Mouse (Mus musculus): ENCODE results near the gene Ajm1. TPM values are rescaled to one million over a fixed set of nuclear protein-coding genes. Genes with fewer than 3 reads are reported as not detected.

Ajm1 gene
- 1.6 TPM in 1 of 2 replicates, not detected in the other for total RNA-seq (2023)

GRCm38 (mm10) chr2:25581294-25581864 lies at the start of gene Ajm1:
Gene Ajm1, minus strand, starts transcription at chr2:25581757.

GRCm38 (mm10) chr2:25627811-25628210 lies 46.3 kb upstream of the Ajm1 start, which contains the start of gene Fcna:
Gene Fcna, minus strand, starts transcription at chr2:25628030.

GRCm38 (mm10) chr2:25621229-25622200 lies 40.0 kb upstream of the Ajm1 start, which contains the start of gene Tmem141:
Gene Tmem141, minus strand, starts transcription at chr2:25622005.

GRCm38 (mm10) chr2:25617578-25617977 lies 36.0 kb upstream of the Ajm1 start, which contains the start of gene Ccdc183:
Gene Ccdc183, minus strand, starts transcription at chr2:25617678.

GRCm38 (mm10) chr2:25607761-25608622 lies 26.4 kb upstream of the Ajm1 start, which contains the start of gene Rabl6:
Gene Rabl6, minus strand, starts transcription at chr2:25608521.

GRCm38 (mm10) chr2:25574579-25575431 lies 6.8 kb downstream of the Ajm1 start, which contains the start of the genes Mamdc4 and Phpt1:
Gene Mamdc4, minus strand, starts transcription at chr2:25574845.
Gene Phpt1, minus strand, starts transcription at chr2:25575224.

GRCm38 (mm10) chr2:25557221-25557963 lies 24.2 kb downstream of the Ajm1 start, which contains the start of gene Edf1:
Gene Edf1, plus strand, starts transcription at chr2:25557847.

GRCm38 (mm10) chr2:25546811-25547491 lies 34.6 kb downstream of the Ajm1 start, which contains the start of gene Traf2:
Gene Traf2, minus strand, starts transcription at chr2:25546940.

Other genes with a start within 250 kb of the Ajm1 start
- 30.4 and 42.8 TPM in 2 replicates for gene Man1b1, start 249.4 kb downstream of the Ajm1 start, total RNA-seq (2023)
- gene Dpp7, start 225.4 kb downstream of the Ajm1 start, total RNA-seq (2023) = 13.5 and 19.6 TPM in 2 replicates
- gene Uap1l1, start 216.1 kb downstream of the Ajm1 start, total RNA-seq (2023) = 24.2 and 29.5 TPM in 2 replicates
- 8.6 and 10.6 TPM in 2 replicates for gene Sapcd2, start 209.4 kb downstream of the Ajm1 start, total RNA-seq (2023)
- gene Entpd2, start 185.9 kb downstream of the Ajm1 start, total RNA-seq (2023) = not detected in 2 replicates
- gene Npdc1, start 182.4 kb downstream of the Ajm1 start, total RNA-seq (2023) = not detected in 2 replicates
- 10.7 and 13.7 TPM in 2 replicates for gene Fut7, start 158.5 kb downstream of the Ajm1 start, total RNA-seq (2023)
- gene Abca2, start 153.1 kb downstream of the Ajm1 start, total RNA-seq (2023) = 19.6 and 21.3 TPM in 2 replicates
- gene Clic3, start 124.9 kb downstream of the Ajm1 start, total RNA-seq (2023) = not detected in 2 replicates
- 43.8 and 56.9 TPM in 2 replicates for gene Paxx, start 120.7 kb downstream of the Ajm1 start, total RNA-seq (2023)
- not detected in 2 replicates for gene Ptgds, start 111.7 kb downstream of the Ajm1 start, total RNA-seq (2023)
- not detected in 2 replicates for gene Lcn12, start 87.8 kb downstream of the Ajm1 start, total RNA-seq (2023)
- gene Fbxw5, start 81.0 kb downstream of the Ajm1 start, total RNA-seq (2023) = 25.8 and 26.4 TPM in 2 replicates
- gene C8g, start 80.0 kb downstream of the Ajm1 start, total RNA-seq (2023) = 1.2 TPM in 1 of 2 replicates, not detected in the other
- 20.3 and 26.7 TPM in 2 replicates for gene Traf2, start 34.8 kb downstream of the Ajm1 start, total RNA-seq (2023)
- gene Edf1, start 23.9 kb downstream of the Ajm1 start, total RNA-seq (2023) = 56.8 and 74.8 TPM in 2 replicates
- 0.11 and 0.13 TPM in 2 replicates for gene Mamdc4, start 6.9 kb downstream of the Ajm1 start, total RNA-seq (2023)
- 5.6 and 6.0 TPM in 2 replicates for gene Phpt1, start 6.5 kb downstream of the Ajm1 start, total RNA-seq (2023)
- gene Rabl6, start 26.8 kb upstream of the Ajm1 start, total RNA-seq (2023) = 38.3 and 38.7 TPM in 2 replicates
- not detected in 2 replicates for gene Ccdc183, start 35.9 kb upstream of the Ajm1 start, total RNA-seq (2023)
- gene Tmem141, start 40.2 kb upstream of the Ajm1 start, total RNA-seq (2023) = 1.6 and 3.9 TPM in 2 replicates
- 0.29 TPM in 1 of 2 replicates, not detected in the other for gene Fcna, start 46.3 kb upstream of the Ajm1 start, total RNA-seq (2023)
- not detected in 2 replicates for gene Lcn8, start 71.4 kb upstream of the Ajm1 start, total RNA-seq (2023)
- gene Lcn5, start 76.2 kb upstream of the Ajm1 start, total RNA-seq (2023) = not detected in 2 replicates
- gene Lcn6, start 95.0 kb upstream of the Ajm1 start, total RNA-seq (2023) = not detected in 2 replicates
- gene Lcn10, start 101.0 kb upstream of the Ajm1 start, total RNA-seq (2023) = not detected in 2 replicates
- not detected in 2 replicates for gene Obp2a, start 118.3 kb upstream of the Ajm1 start, total RNA-seq (2023)
- gene Bmyc, start 125.0 kb upstream of the Ajm1 start, total RNA-seq (2023) = 3.0 and 5.2 TPM in 2 replicates
- not detected in 2 replicates for gene Obp2b, start 155.3 kb upstream of the Ajm1 start, total RNA-seq (2023)
- gene Lcn3, start 183.8 kb upstream of the Ajm1 start, total RNA-seq (2023) = not detected in 2 replicates
- gene Lcn11, start 195.3 kb upstream of the Ajm1 start, total RNA-seq (2023) = not detected in 2 replicates
- not detected in 2 replicates for gene Gm13539, start 200.5 kb upstream of the Ajm1 start, total RNA-seq (2023)
- gene Glt6d1, start 234.1 kb upstream of the Ajm1 start, total RNA-seq (2023) = not detected in 2 replicates
- not detected in 2 replicates for gene Lcn9, start 241.4 kb upstream of the Ajm1 start, total RNA-seq (2023)

Data from neutrophil, adult 65 days (primary cell).